Mouse (Mus musculus): ENCODE data around the gene Syt7.

Gene Syt7

DNA sequence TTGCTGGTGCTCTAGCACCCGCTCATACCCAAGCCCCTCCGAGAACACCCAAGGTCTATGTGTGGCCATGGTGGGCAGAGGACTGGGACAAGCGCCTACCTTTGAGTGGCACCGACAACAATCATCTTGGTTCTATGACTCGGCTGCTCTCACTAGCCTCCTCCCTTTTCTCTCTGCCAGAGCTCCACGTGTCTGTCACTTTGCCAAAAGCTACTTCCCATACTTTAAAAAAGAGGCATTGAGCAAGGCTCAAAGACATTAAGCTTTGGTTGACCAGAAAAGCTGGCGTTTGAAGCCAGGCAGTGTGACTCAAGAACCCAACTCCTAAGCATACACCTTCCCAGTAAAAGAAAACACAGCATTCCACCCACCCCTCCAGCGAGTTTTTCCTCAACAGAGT, 69.2 kb downstream of the Syt7 start:
- DNase-seq (ENCODE audit: extremely low spot score): no peak

DNA sequence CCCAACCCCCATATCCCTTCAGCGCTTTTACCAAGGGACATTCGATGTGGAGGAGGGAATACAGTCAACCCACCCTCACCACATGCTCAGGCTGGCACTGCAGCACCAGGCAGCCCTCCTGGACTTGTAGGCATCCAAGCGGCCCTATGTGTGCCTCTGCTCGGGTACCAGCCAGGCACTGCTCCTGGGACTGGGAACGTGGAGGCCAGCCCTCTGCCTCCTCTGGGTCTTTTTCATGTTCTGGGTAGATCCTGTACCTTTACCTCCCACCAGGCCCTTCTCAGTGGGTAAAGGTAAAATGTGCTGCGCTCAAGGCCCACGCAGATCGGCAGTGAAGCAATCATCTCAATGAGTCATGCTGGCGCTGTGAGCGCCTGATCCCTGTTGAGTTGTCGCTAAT, 71.0 kb downstream of the Syt7 start:
- no peak for DNase-seq (ENCODE audit: extremely low spot score)

DNA sequence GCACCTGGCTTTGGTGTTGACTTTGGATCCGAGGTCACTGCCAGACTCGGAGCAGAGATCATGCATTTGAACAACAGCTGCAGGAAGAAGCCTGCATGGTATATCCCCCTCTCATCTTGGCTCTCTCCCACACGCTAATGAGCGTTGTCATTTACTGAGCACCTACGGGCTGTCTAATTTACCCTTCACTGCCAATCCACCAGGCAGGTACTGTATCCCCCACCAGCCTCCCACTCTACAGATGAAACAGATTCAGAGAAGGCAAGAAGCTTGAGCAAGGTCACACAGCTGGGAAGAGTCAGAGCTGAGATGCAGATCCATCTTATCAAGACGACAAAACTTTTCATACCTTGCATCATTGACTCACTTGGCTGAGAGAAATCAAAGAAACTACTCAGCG, 72.7 kb downstream of the Syt7 start:
- no peak for DNase-seq (ENCODE audit: extremely low spot score)

DNA sequence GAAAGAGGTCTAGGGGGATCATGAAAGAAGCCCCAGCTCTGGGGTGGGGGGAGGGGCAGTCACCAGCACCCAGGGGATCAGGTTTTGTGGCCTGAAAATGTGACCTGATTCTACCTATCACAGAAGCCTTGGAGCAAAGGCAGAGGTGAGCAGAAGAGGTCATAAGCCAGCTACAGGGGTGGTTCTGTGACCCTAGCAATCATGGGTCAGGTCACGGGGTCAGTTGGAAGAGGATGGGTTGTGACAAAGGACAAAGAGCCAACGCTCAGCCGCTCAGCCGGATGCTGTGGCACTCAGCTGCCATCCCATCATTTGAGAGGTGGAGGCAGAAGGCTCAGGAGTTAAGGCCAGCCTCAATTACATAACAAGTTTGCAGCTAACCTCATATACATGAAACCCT, 75.5 kb downstream of the Syt7 start:
- peak; percentile 57 for DNase-seq (ENCODE audit: extremely low spot score)

DNA sequence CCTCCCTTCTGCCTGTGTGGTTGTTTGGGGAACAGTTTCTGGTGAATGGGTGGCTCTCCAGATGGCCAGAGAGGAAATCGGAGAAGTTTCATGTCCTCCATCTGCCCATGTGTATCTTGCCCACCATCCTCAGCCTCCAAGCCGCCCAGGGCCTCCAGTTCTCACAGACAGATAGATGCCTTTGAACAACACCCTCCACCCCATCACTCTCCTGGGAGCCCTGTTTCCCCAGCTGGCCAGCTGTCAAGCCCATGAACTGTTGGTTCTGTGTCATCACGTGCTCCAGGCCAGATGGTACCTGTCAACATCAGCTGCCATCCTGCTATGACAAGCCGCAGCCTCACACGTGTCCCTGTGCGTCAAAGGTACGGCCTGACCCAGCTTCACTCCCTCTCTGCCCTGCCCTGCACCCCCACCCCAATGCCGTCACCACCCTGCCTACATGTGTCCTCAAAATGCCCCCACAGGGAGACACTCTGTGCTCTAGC, 80.3 kb downstream of the Syt7 start:
- DNase-seq (ENCODE audit: extremely low spot score): no peak

DNA sequence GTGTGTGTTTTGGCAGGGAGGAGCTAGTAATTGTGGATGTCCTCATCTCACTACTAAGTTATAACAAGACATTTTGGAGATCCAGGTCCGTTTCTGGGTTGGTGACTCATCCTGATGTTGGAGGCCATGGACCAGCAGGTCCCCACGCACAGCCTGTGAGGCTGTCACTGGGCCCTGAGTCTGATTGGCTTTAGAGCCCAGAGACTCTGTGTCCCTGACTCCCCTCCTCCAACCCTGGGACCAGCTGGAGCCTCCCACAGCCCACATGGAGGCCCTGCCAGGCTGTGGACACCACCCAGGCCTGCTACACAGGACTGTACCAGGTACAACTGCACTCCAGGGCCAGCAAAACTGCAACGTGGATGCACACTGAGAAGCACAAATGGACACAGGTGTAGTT, 84.1 kb downstream of the Syt7 start:
- no peak for DNase-seq (ENCODE audit: extremely low spot score)

DNA sequence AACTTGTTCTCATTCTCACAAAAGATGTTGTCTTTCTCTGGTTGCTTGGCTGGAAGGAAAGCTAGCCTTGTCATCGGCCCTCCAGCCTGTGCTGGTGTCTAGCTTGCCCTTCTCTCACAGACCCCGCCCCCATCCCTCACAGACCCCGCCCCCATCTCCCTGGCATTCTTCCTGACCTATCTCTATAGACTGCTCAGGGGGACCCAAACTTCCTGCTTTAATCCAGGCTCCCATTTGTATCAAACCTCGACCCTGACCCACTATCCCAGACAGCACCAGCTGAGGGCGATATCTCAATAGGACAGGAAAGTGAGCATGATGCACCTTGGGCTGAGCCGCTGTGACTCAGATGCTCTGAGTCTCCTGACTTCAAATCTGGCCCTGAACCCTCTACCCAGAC, 84.9 kb downstream of the Syt7 start:
- no peak for DNase-seq (ENCODE audit: extremely low spot score)

DNA sequence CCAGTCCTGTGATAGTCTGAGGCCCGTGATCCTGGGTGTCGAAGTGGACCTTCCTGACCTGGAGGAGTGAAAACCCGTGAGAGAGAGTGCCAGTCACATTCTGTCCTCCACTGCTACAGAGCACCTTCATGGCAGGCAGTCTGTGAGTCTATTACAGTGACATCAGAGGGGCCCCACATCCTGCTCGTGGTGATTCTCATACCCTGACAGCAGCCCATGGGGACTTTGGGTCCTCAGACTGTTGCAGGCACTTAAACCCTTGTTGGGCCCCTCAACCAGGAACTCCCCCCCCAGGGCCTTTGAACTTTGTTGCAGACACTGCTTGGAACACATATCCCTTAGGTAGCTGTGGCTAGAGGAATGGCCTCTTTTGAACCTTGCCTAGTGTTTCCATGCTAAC, 90.7 kb downstream of the Syt7 start:
- no peak for DNase-seq (ENCODE audit: extremely low spot score)

DNA sequence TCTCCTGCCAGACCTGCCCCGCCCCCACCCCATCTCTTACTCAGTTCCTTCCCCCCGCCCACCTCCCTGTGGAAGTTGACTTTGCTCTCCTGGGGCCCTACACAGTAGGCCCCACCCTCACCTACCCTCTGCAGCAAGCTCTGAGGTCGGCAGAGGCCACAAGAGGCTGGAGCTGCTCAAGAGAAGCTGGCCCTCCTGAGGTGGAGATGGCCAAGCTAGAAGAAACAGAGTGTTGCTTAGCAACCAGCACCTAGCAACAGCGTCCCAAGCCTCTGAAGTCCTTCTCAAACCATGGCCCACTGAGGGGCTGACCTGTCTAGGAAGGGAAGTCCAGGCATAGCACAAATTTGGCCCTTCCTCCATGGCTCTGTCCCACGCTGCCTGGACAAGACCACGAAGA, 93.8 kb downstream of the Syt7 start, which contains the start of gene Ppp1r32:
Gene Ppp1r32 (minus strand): TSS at position 226 of the 400 bp plus-strand sequence.
- peak; percentile 54 for DNase-seq (ENCODE audit: extremely low spot score)

DNA sequence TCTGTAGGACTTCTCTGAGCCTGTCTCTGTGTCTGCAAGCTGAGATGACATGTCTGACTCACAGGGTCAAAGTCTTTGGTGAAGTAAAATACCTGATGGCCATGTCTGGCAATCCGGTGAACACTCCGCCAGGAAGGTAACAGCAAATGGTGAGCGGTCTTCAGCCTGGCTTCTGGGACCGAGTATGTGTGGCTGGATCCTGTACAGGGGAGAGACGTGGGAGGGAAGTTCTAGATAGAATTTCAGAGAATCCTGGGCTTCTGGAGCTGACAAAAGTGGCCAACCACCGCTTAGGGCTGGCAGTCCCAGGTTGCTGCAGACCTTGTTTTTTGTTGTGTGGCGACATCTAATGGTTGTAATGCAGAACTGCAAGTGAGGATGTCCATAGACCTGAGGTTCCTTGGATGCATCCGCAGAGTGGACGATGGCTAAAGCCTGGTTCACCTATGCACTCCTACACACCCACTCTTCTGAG, 97.4 kb downstream of the Syt7 start:
- peak; percentile 74 for DNase-seq (ENCODE audit: extremely low spot score)

DNA sequence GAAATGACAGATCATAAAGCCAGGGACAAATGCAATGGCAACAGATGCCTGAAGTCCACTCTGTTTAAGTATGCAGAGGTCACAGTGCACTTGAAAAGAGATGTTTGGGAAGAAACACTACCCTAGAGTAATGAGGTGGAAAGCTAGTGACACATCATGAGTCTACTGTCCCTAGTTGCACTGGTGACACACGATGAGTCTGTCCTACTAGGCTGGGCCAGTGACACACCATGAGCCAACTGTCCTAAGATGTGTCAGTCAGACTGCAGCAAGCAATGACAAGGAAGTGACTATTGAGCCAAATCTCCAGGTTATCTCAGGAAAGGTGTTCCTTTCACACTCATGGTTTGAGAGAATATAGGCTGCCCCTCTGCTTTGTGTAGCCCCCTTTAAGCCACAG, 106.8 kb downstream of the Syt7 start:
- DNase-seq (ENCODE audit: extremely low spot score): no peak

DNA sequence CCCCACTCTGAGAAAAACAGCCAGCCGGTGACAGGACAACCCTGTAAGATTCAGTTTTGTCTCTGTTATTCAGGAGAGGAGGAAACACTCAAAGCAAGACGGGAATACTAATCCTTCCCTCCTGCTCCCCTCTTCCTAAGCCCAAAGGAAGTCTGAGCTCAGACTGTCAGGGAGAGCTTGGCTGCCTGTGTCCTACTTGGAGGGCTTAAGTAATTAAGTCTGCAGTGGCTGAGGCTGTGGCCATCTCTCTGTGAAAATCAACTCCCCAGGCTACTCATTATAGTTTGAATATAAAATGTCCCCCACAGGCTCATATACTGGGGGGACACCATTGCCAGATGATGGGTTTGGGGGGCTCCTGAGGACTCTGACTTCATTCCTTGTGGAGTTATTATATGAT, 108.1 kb downstream of the Syt7 start:
- no peak for DNase-seq (ENCODE audit: extremely low spot score)

DNA sequence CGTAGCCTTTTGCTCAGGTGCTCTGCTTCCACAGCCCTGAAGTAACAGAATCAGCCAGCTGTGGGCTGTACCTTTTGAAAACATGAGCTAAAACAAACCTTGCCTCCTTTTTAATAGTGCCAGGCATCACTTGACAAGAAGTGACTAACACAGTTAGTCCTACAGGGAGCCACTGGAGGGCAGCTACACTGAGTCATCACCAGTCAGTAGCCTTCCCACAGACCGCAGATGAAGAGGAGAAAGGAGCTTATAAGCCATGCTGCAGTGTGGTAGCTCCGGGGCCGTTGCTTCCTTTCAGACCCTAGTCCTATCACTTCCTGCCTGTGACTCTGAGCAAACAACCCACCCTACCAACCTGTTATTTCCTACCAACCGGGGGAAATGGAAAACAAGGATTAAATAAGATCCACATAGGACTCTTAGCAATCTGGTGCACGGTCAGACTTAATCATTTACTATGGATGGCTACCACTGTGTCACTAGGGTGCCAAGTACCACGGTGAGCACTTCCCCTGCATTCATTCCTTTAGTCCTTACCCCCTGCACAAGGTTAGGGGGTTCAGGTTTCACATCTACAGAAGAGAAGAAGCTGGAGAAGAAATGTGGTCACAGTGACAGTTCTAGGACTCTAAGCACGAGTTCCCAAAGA, 108.7 kb downstream of the Syt7 start:
- DNase-seq (ENCODE audit: extremely low spot score): no peak

DNA sequence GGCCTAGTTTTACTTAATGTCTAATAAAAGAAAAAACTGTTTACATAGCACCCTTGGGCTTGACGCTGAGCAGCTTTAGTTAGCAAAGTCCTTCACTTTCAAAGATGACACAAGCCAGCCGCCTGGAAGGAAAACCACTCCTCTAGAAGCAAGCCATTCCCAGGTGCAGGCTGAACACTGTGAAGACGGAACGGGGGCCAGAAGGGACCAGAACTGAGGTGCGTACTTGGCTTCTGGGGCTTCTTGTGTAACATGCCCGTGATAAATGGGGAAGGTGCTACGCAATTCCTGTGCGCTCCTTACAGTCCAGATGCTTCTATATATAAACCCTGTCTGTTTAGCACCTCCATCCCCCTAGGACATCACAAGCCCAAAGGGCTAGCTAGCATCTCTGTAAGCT, 111.7 kb downstream of the Syt7 start:
- DNase-seq (ENCODE audit: extremely low spot score): no peak

DNA sequence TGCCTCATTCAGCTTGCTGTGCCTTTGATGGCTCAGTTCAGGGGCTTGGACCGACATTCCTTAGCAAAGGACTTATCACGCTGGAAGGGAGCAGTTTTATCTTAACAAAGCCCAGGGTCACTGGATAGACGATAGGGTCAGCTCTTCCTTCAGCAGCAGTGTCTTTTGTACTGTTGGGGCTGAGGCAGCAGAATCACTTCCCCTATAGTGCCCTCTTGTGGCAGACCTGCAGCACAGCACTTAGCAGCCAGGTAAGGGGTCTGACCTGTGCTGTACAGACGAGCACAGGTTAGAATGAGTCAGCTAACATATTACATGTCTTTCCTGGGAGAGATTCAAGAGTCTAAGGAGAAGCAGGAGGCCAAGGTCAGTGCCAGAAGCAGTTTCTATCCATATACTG, 113.7 kb downstream of the Syt7 start:
- DNase-seq (ENCODE audit: extremely low spot score): peak; percentile 66
